Mouse (Mus musculus): ENCODE results near the gene Plekhg1. TPM values are rescaled to one million over a fixed set of nuclear protein-coding genes. Genes with fewer than 3 reads are reported as not detected.

The Plekhg1 gene
- total RNA-seq, 4 experiments from 2014 or later, result 5.9 to 8.6 (median 7.2) TPM

- DNase-seq (ENCODE audit: low spot score), result no peak
These were observed 216.3 kb downstream of the Plekhg1 start for GRCm38 (mm10) chr10:3956471-3956870.

GRCm38 (mm10) chr10:3958591-3958990, 218.4 kb downstream of the Plekhg1 start:
- no peak for DNase-seq (ENCODE audit: low spot score)

GRCm38 (mm10) chr10:3969026-3969425, 228.9 kb downstream of the Plekhg1 start:
- DNase-seq (ENCODE audit: low spot score), result no peak

- DNase-seq (ENCODE audit: low spot score), result no peak
These were observed 232.1 kb downstream of the Plekhg1 start for GRCm38 (mm10) chr10:3972237-3972636.

- peak; percentile 74 for DNase-seq (ENCODE audit: low spot score)
These were observed 232.9 kb downstream of the Plekhg1 start, which contains the start of gene Mthfd1l for GRCm38 (mm10) chr10:3972981-3973588. Gene Mthfd1l (plus strand): TSS chr10:3973118.

- peak; percentile 89 for DNase-seq (ENCODE audit: low spot score)
These were observed 233.5 kb downstream of the Plekhg1 start for GRCm38 (mm10) chr10:3973589-3974070.

GRCm38 (mm10) chr10:3974380-3974779, 234.2 kb downstream of the Plekhg1 start:
- DNase-seq (ENCODE audit: low spot score), result no peak

- no peak for DNase-seq (ENCODE audit: low spot score)
These were observed 235.9 kb downstream of the Plekhg1 start for GRCm38 (mm10) chr10:3975898-3976622.

- no peak for DNase-seq (ENCODE audit: low spot score)
These were observed 236.5 kb downstream of the Plekhg1 start for GRCm38 (mm10) chr10:3976623-3977010.

GRCm38 (mm10) chr10:3978326-3978725, 238.2 kb downstream of the Plekhg1 start:
- no peak for DNase-seq (ENCODE audit: low spot score)

GRCm38 (mm10) chr10:3978792-3979488, 238.8 kb downstream of the Plekhg1 start:
- DNase-seq (ENCODE audit: low spot score), result no peak

- DNase-seq (ENCODE audit: low spot score), result no peak
These were observed 240.1 kb downstream of the Plekhg1 start for GRCm38 (mm10) chr10:3980231-3980630.

- DNase-seq (ENCODE audit: low spot score), result no peak
These were observed 250.2 kb downstream of the Plekhg1 start for GRCm38 (mm10) chr10:3990295-3990883.

GRCm38 (mm10) chr10:3993365-3994102, 253.4 kb downstream of the Plekhg1 start:
- no peak for DNase-seq (ENCODE audit: low spot score)

- no peak for DNase-seq (ENCODE audit: low spot score)
These were observed 255.1 kb downstream of the Plekhg1 start for GRCm38 (mm10) chr10:3995277-3995676.

GRCm38 (mm10) chr10:3996170-3996876, 256.2 kb downstream of the Plekhg1 start:
- DNase-seq (ENCODE audit: low spot score), result peak; percentile 66

- no peak for DNase-seq (ENCODE audit: low spot score)
These were observed 257.8 kb downstream of the Plekhg1 start for GRCm38 (mm10) chr10:3997851-3998426.

GRCm38 (mm10) chr10:4002711-4003110, 262.5 kb downstream of the Plekhg1 start:
- DNase-seq (ENCODE audit: low spot score), result no peak

- no peak for DNase-seq (ENCODE audit: low spot score)
These were observed 265.0 kb downstream of the Plekhg1 start for GRCm38 (mm10) chr10:4005191-4005590.

- no peak for DNase-seq (ENCODE audit: low spot score)
These were observed 266.3 kb downstream of the Plekhg1 start for GRCm38 (mm10) chr10:4006296-4007015.
